Mouse (Mus musculus): Measurements from ENCODE around the gene Sdhaf3. TPM values are rescaled to one million over a fixed set of nuclear protein-coding genes. Genes with fewer than 3 reads are reported as not detected.
A peak's percentile ranks its signal among the peaks of the same experiment; 100 is the strongest.

Sdhaf3 gene
- polyA plus RNA-seq, 1 experiment from 2014 or later, result 7.7 TPM

DNA sequence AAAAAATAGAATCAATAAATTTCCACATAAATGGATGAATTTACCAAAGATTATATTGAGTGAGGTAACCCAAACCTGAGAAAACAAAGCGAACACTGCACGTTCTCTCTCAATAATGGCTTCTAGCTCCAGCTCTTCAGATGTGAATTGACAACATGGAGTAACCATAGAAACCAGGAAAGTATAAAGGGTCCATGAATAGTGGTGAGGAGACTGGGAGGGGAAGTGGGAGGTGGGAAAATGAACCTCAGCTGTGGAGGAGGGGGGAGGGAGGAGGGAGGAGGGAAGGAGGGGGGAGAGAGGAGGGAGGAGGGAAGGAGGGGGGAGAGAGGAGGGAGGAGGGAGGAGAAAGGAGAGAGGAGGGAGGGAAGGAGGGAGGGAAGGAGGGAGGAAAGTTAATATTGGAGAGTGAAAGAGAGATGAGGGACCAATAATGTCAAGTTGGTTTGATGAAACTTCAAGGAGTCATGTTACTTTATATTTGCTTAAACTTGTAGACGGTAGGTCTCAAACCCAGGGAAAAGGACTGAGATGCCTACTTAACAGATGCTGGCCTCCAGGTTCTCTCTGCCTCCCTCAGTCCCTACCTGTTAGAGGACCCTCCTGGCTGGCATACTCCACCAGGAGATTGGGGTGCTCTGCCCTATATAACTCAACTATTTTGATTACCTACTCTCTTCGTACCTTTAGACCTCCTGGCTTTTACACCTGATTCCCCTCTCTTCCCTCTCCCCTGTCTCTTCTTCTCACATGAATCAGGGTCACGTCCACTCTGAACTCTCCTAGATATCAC lies 126.9 kb downstream of the Sdhaf3 start:
- DNase-seq (ENCODE audit: low spot score), result no peak
- no peak overlapping the region for H3K27ac ChIP-seq (replicated peaks)
- no peaks in the 10 kb centered on the region for H3K27me3 ChIP-seq (ENCODE audit: low read depth, poor library complexity, severe bottlenecking)
- WGBS, result 70% methylated on average over 5 of the region's 5 CpGs
- peaks cover 22% of the 10 kb centered on the region for H3K4me1 ChIP-seq
- no peak overlapping the region for H3K4me3 ChIP-seq
- H3K9me3 ChIP-seq (replicated peaks), result no peaks in the 10 kb centered on the region
- H3K36me3 ChIP-seq, result no peaks in the 10 kb centered on the region

DNA sequence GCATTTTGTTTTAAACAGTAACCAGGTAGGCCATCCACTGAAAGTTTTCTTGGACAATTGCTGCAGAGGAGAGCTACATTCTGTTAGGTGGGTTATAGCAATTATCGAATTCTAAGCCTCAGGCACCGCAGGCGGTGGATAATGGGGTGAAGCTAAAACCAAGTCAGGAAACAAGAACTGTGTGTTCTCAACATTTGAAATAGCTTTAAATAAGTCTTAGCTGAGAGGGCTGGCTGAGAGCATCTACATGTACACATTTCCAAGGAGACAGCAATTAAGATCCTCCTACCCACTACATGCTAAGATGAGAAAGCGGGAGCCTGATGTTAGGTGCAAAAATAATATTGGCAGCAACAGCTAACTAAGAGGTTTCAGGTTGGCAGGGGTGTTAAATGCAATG lies 127.9 kb downstream of the Sdhaf3 start:
- H3K36me3 ChIP-seq, result no peaks in the 10 kb centered on the region
- H3K4me1 ChIP-seq, result peaks cover 22% of the 10 kb centered on the region
- no peak overlapping the region for H3K4me3 ChIP-seq
- no peaks in the 10 kb centered on the region for H3K27me3 ChIP-seq (ENCODE audit: low read depth, poor library complexity, severe bottlenecking)
- no peak overlapping the region for H3K27ac ChIP-seq (replicated peaks)
- 94% methylated on average over 4 of the region's 4 CpGs for WGBS
- H3K9me3 ChIP-seq (replicated peaks), result no peaks in the 10 kb centered on the region
- DNase-seq (ENCODE audit: low spot score), result no peak

DNA sequence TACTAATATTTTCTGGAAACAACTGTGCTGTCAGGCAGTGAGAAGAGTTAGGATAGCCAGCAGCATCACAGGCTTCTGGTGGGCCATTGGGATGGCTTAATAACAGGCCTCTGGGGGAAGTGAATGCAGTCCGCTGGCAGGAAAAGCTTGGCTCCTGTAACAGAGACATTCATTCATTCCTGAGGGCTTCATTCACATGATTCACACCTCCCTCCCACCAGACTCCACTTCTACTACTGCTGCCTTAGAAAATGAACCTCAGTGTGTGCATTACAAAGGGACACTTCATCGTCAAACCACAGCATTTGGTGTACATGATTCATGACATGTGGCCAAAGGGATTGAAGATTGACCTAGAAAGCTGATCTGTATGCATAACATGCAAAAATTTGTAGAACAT lies 128.6 kb downstream of the Sdhaf3 start:
- no peak overlapping the region for H3K27ac ChIP-seq (replicated peaks)
- no peaks in the 10 kb centered on the region for H3K9me3 ChIP-seq (replicated peaks)
- peaks cover 22% of the 10 kb centered on the region for H3K4me1 ChIP-seq
- no peaks in the 10 kb centered on the region for H3K27me3 ChIP-seq (ENCODE audit: low read depth, poor library complexity, severe bottlenecking)
- no peak overlapping the region for H3K4me3 ChIP-seq
- no peak for DNase-seq (ENCODE audit: low spot score)
- H3K36me3 ChIP-seq, result no peaks in the 10 kb centered on the region
- 87% methylated on average over 2 of the region's 2 CpGs for WGBS

DNA sequence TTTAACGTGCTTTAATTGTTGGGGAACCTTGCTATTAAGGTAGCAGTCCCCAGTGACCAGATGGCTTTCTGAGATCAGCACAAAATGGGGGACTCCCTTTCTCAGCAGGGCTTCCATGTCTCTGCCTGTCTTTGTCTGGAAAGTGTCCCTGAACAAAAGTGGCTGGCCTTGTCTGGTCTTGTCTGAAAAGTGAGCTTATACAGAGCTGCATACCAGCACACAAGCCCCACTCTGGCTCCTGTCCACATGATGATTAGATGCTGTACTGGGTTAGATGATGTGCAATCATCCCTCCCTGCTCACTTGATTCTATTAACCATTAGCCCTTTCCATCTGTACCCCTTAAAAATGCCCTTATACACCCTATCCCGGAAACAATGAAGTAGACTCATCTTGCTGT lies 129.7 kb downstream of the Sdhaf3 start:
- Histone ChIP-seq H3K27ac (replicated peaks) (peak overlapping the region; percentile 17; the same call in 1 of the 2 replicates), H3K9me3 (replicated peaks) (no peaks in the 10 kb centered on the region), H3K4me1 (peaks cover 22% of the 10 kb centered on the region), H3K36me3 (no peaks in the 10 kb centered on the region), H3K4me3 (no peak overlapping the region), H3K27me3 (ENCODE audit: low read depth, poor library complexity, severe bottlenecking) (no peaks in the 10 kb centered on the region)
- 82% methylated on average over 2 of the region's 2 CpGs for WGBS
- DNase-seq (ENCODE audit: low spot score), result no peak

DNA sequence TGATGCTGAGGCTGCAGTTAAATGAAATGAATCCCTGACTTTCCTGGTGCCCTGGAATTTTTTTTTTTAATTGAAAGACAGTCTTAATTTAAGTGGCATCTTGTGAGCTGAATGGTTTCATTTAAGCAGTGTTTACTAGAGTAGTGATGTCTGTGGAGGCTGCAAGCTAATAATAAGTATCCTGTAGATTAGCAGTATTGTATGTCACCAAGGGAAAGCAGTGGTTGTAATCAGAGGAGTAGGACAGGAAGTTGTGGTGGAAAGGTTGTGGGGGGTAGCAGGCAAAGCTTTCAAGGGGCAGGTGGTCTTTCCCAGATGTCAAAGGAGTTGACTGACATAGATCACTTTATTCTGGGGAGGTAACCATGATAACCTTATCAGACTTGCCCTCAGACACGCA lies 136.3 kb downstream of the Sdhaf3 start:
- WGBS, result 79% methylated on average over 1 of the region's 1 CpGs
- Histone ChIP-seq H3K27ac (replicated peaks) (no peak overlapping the region), H3K9me3 (replicated peaks) (no peaks in the 10 kb centered on the region), H3K4me1 (no peaks in the 10 kb centered on the region), H3K27me3 (ENCODE audit: low read depth, poor library complexity, severe bottlenecking) (no peaks in the 10 kb centered on the region), H3K4me3 (no peak overlapping the region), H3K36me3 (no peaks in the 10 kb centered on the region)
- no peak for DNase-seq (ENCODE audit: low spot score)

Other genes with a start within 250 kb of the Sdhaf3 start
- gene Dlx6, start 92.7 kb upstream of the Sdhaf3 start, polyA plus RNA-seq (2016; fragmentation: Nextera tagmentation; extraction: Ambion mirVana), result 0.48 and 0.79 TPM in 2 replicates
- gene Dlx5, start 73.9 kb upstream of the Sdhaf3 start, polyA plus RNA-seq (2016; fragmentation: Nextera tagmentation; extraction: Ambion mirVana), result 4.5 and 8.9 TPM in 2 replicates

Measured in midbrain, embryonic 10.5 days (tissue).